Mouse (Mus musculus): Measurements from ENCODE around the gene Id3. TPM values are rescaled to one million over a fixed set of nuclear protein-coding genes. Genes with fewer than 3 reads are reported as not detected.

Id3 gene
- polyA plus RNA-seq, 1 experiment from 2014 or later = 206 TPM

DNA sequence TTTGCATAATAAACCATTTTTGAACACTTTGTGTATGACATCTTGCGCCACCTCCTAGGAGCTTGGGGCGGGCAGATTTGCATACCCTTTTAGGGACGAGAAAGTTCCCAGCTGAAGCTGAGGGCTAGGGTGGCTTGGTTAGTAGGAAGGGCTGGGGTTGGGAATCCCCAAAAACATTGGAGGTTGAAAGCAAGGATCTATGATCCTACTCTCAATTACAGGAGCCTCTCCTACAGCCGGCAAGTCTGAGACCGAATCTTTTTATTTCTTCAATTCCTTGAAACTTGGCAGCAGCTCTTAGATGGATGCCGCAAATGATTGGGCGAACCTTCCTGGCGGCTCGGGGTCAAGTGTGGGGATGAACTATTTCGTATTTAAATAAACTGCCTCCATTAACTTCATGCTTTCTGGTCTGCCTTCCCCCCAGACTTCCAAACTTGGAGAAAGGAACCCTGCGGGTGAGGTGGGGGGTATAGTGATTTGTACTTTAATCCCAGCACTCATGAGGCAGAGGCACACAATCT lies 2.1 kb downstream of the Id3 start:
- ATAC-seq (ENCODE audit: low FRiP score) (no peak), DNase-seq (ENCODE audit: low spot score) (no peak)
- H3K27ac ChIP-seq = peak overlapping the region; percentile 84

GRCm38 (mm10) chr4:136145991-136146711 lies 2.9 kb downstream of the Id3 start:
- no peak for ATAC-seq (ENCODE audit: low FRiP score)
- WGBS = 17% methylated on average over 7 of the region's 7 CpGs
- Histone ChIP-seq H3K27ac (peak overlapping the region; percentile 84; the same call in 1 of the 2 replicates), H3K9me3 (ENCODE audit: control insufficient read depth, low read length) (no peaks in the 10 kb centered on the region), H3K4me3 (replicated peaks; ENCODE audit: low read length) (peak overlapping the region; percentile 52), H3K9ac (peak overlapping the region; percentile 78; the same call in 1 of the 2 replicates), H3K36me3 (replicated peaks; ENCODE audit: control insufficient read depth, insufficient read depth) (no peaks in the 10 kb centered on the region), H3K27me3 (ENCODE audit: control insufficient read depth, insufficient read depth, low read length) (peaks cover 19% of the 10 kb centered on the region), H3K4me1 (replicated peaks; ENCODE audit: control insufficient read depth, insufficient read depth, low read length) (peaks cover 24% of the 10 kb centered on the region), H3K4me2 (replicated peaks) (peak overlapping the region; percentile 85)
- DNase-seq (ENCODE audit: low spot score) = no peak

More for the DNA sequence above, 2.1 kb downstream of the Id3 start:
- Histone ChIP-seq H3K4me3 (replicated peaks; ENCODE audit: low read length) (peak overlapping the region; percentile 52), H3K9ac (peak overlapping the region; percentile 78), H3K36me3 (replicated peaks; ENCODE audit: control insufficient read depth, insufficient read depth) (no peaks in the 10 kb centered on the region), H3K9me3 (ENCODE audit: control insufficient read depth, low read length) (no peaks in the 10 kb centered on the region), H3K4me1 (replicated peaks; ENCODE audit: control insufficient read depth, insufficient read depth, low read length) (peaks cover 24% of the 10 kb centered on the region), H3K4me2 (replicated peaks) (peak overlapping the region; percentile 85), H3K27me3 (ENCODE audit: control insufficient read depth, insufficient read depth, low read length) (peaks cover 19% of the 10 kb centered on the region)
- WGBS = 4% methylated on average over 11 of the region's 11 CpGs

DNA sequence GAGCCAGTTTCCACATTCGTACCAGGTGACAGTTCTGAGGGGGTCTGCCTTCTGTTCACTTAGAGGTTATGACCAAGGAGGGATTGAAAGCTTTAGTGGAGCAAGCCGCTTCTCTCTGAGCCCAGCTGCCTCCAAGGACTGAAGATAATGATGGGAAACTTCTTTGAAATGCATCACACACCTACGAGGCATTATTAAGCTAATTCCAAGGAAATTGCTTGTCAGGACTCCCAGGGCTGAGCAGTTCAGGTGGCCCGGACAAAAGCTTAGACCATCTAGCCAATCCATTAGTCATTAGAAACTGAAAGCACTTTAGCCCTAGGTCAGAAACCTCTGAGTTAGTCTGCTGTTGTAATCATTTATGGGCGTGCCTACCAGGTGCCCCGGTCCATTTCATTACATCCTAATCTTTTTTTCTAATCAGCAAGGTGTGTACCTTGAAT lies 3.4 kb downstream of the Id3 start:
- no peak for DNase-seq (ENCODE audit: low spot score)
- peak overlapping the region; percentile 85 for H3K4me2 ChIP-seq (replicated peaks)
- H3K9me3 ChIP-seq (ENCODE audit: control insufficient read depth, low read length) = no peaks in the 10 kb centered on the region
- 7% methylated on average over 6 of the region's 6 CpGs for WGBS
- ATAC-seq (ENCODE audit: low FRiP score) = no peak
- peaks cover 24% of the 10 kb centered on the region for H3K4me1 ChIP-seq (replicated peaks; ENCODE audit: control insufficient read depth, insufficient read depth, low read length)
- H3K27ac ChIP-seq = peak overlapping the region; percentile 33
- no peaks in the 10 kb centered on the region for H3K36me3 ChIP-seq (replicated peaks; ENCODE audit: control insufficient read depth, insufficient read depth)
- peak overlapping the region; percentile 41; the same call in 1 of the 2 replicates for H3K4me3 ChIP-seq (replicated peaks; ENCODE audit: low read length)
- H3K27me3 ChIP-seq (ENCODE audit: control insufficient read depth, insufficient read depth, low read length) = peaks cover 19% of the 10 kb centered on the region
- H3K9ac ChIP-seq = 0 out of 2 replicates have a peak overlapping the region, but pooled peaks have one; percentile 12

DNA sequence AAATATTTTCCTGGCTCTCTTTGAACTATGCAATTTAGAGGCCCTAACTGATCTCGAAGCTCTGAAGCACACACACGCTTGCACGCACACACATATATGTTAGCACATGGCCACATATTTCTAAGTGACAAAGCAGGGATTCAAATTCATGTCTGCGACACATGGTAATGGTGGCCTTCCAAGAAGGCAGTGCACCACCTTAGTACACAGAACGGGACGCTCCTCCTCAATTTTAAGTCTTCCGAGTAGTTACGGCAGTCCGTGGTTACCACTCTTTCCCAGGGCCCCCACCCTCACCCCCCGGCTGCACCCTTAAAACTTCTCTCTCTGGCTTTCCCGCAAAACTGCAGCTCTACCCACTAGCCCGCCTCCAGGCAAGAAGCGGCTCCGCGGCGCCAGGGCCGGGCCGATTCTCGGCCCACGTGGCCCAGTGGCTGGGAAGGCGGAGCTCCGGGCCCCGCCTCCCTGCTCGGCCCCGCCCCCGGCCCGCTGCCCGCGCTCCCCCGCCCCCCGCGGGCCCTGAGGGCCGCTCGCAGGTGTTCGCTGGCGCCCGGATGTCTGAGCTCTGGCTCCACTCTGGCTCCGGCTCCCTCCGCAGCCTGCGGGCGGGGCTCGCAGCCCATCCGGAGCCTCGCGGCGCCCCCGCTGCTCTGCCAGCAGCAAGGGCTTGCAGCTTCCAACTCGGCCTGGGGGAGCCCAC lies 4.3 kb downstream of the Id3 start:
- peak overlapping the region; percentile 41 for H3K4me3 ChIP-seq (replicated peaks; ENCODE audit: low read length)
- H3K27me3 ChIP-seq (ENCODE audit: control insufficient read depth, insufficient read depth, low read length) = peaks cover 19% of the 10 kb centered on the region
- peak overlapping the region; percentile 70; the same call in 1 of the 2 replicates for H3K27ac ChIP-seq
- peak overlapping the region; percentile 49 for H3K9ac ChIP-seq
- peaks cover 19% of the 10 kb centered on the region for H3K4me1 ChIP-seq (replicated peaks; ENCODE audit: control insufficient read depth, insufficient read depth, low read length)
- peak overlapping the region; percentile 85 for H3K4me2 ChIP-seq (replicated peaks)
- H3K9me3 ChIP-seq (ENCODE audit: control insufficient read depth, low read length) = no peaks in the 10 kb centered on the region
- DNase-seq (ENCODE audit: low spot score) (peak; percentile 82), ATAC-seq (ENCODE audit: low FRiP score) (peak; percentile 72)
- 1% methylated on average over 32 of the region's 48 CpGs for WGBS
- no peaks in the 10 kb centered on the region for H3K36me3 ChIP-seq (replicated peaks; ENCODE audit: control insufficient read depth, insufficient read depth)

GRCm38 (mm10) chr4:136148342-136149044 lies 5.2 kb downstream of the Id3 start:
- DNase-seq (ENCODE audit: low spot score) = no peak
- WGBS = 9% methylated on average over 30 of the region's 31 CpGs

DNA sequence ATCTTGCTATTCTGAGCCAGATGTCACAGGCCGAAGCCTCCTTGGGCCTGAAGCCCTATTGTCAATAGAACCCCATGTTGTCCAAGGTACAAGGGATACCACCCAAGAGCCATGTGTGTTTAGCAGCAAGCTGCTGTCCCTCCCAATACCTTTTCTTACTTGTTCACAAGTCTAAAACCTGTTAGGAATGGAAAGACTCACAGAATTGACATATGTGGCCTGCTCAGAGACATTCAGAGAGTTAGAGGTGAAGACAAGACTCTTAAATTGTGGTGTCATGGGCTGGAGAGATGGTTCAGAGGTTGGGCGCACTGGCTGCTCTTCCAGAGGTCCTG lies 5.7 kb downstream of the Id3 start:
- ATAC-seq (ENCODE audit: low FRiP score) = no peak
- Histone ChIP-seq H3K4me1 (replicated peaks; ENCODE audit: control insufficient read depth, insufficient read depth, low read length) (peaks cover 9% of the 10 kb centered on the region), H3K27ac (no peak overlapping the region), H3K9ac (no peak overlapping the region), H3K4me2 (replicated peaks) (no peak overlapping the region), H3K27me3 (ENCODE audit: control insufficient read depth, insufficient read depth, low read length) (peaks cover 10% of the 10 kb centered on the region; the same call in 1 of the 2 replicates), H3K36me3 (replicated peaks; ENCODE audit: control insufficient read depth, insufficient read depth) (no peaks in the 10 kb centered on the region), H3K9me3 (ENCODE audit: control insufficient read depth, low read length) (no peaks in the 10 kb centered on the region), H3K4me3 (replicated peaks; ENCODE audit: low read length) (no peak overlapping the region)
- DNase-seq (ENCODE audit: low spot score) = no peak
- WGBS = 81% methylated on average over 2 of the region's 2 CpGs

More at GRCm38 (mm10) chr4:136148342-136149044, 5.2 kb downstream of the Id3 start:
- Histone ChIP-seq H3K4me3 (replicated peaks; ENCODE audit: low read length) (peak overlapping the region; percentile 41), H3K36me3 (replicated peaks; ENCODE audit: control insufficient read depth, insufficient read depth) (no peaks in the 10 kb centered on the region), H3K27ac (peak overlapping the region; percentile 70), H3K27me3 (ENCODE audit: control insufficient read depth, insufficient read depth, low read length) (peaks cover 10% of the 10 kb centered on the region), H3K9ac (peak overlapping the region; percentile 49), H3K4me1 (replicated peaks; ENCODE audit: control insufficient read depth, insufficient read depth, low read length) (peaks cover 10% of the 10 kb centered on the region), H3K4me2 (replicated peaks) (peak overlapping the region; percentile 85), H3K9me3 (ENCODE audit: control insufficient read depth, low read length) (no peaks in the 10 kb centered on the region)
- no peak for ATAC-seq (ENCODE audit: low FRiP score)

DNA sequence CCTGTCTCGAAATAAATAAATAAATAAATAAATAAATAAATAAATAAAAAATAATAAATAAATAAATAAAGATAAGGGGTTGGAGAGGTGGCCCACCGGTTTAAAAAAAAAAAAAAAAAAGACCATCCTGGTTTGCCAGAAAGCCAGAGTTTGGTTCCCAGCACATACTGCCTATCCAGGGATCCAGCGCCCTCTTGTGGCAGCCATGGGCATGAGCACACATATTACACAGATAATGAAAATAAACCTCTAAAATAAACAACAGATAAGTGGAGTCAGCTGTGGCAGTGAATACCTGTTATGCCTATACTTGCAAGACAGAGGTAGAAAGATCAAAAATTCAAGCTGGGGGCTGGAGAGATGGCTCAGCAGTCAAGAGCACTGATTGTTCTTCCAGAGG lies 6.4 kb downstream of the Id3 start:
- WGBS = 40% methylated on average over 3 of the region's 3 CpGs
- ATAC-seq (ENCODE audit: low FRiP score) = no peak
- H3K36me3 ChIP-seq (replicated peaks; ENCODE audit: control insufficient read depth, insufficient read depth) = no peaks in the 10 kb centered on the region
- no peak overlapping the region for H3K9ac ChIP-seq
- no peak overlapping the region for H3K4me3 ChIP-seq (replicated peaks; ENCODE audit: low read length)
- H3K4me2 ChIP-seq (replicated peaks) = no peak overlapping the region
- peaks cover 10% of the 10 kb centered on the region; the same call in 1 of the 2 replicates for H3K27me3 ChIP-seq (ENCODE audit: control insufficient read depth, insufficient read depth, low read length)
- DNase-seq (ENCODE audit: low spot score) = peak; percentile 48
- no peaks in the 10 kb centered on the region for H3K9me3 ChIP-seq (ENCODE audit: control insufficient read depth, low read length)
- H3K4me1 ChIP-seq (replicated peaks; ENCODE audit: control insufficient read depth, insufficient read depth, low read length) = peaks cover 4% of the 10 kb centered on the region; the same call in 1 of the 2 replicates
- H3K27ac ChIP-seq = no peak overlapping the region

GRCm38 (mm10) chr4:136150596-136150995 lies 7.3 kb downstream of the Id3 start:
- no peak for DNase-seq (ENCODE audit: low spot score)
- no peak overlapping the region for H3K4me3 ChIP-seq (replicated peaks; ENCODE audit: low read length)
- 55% methylated on average over 4 of the region's 4 CpGs for WGBS
- H3K36me3 ChIP-seq (replicated peaks; ENCODE audit: control insufficient read depth, insufficient read depth) = no peaks in the 10 kb centered on the region
- no peak overlapping the region for H3K27ac ChIP-seq
- no peak overlapping the region for H3K4me2 ChIP-seq (replicated peaks)
- ATAC-seq (ENCODE audit: low FRiP score) = no peak
- peaks cover 4% of the 10 kb centered on the region; the same call in 1 of the 2 replicates for H3K4me1 ChIP-seq (replicated peaks; ENCODE audit: control insufficient read depth, insufficient read depth, low read length)
- H3K9me3 ChIP-seq (ENCODE audit: control insufficient read depth, low read length) = no peaks in the 10 kb centered on the region
- no peak overlapping the region for H3K9ac ChIP-seq
- 0 out of 2 replicates have a peak, but pooled peaks cover 9% of the 10 kb centered on the region for H3K27me3 ChIP-seq (ENCODE audit: control insufficient read depth, insufficient read depth, low read length)

Data from hindbrain, embryonic 14.5 days (tissue).